Mouse (Mus musculus): ENCODE results near the gene Tmem80.

DNA sequence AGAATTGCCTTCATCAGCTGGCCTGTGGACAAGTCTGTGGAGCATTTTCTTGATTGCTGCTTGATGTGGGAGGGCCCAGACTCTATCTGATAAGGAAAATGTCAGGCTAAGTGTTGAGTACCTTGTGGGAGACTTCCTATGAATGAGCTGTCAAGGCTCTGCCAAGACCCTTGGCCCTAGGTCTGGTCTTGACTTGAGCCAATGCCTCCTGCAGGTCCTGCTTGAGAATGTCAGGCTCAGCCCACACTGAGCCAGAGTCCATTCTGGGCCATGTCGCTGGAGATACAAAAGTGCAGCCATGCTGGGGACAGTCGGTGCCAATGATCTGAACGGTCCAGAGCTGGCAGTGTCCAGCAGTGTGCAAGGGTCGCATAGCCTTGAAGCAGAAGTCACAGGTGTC lies 44.8 kb upstream of the Tmem80 start:
- TF ChIP-seq CTCF (IDR thresholded peaks at IDR 0.05; ENCODE audit: extremely low read depth, insufficient read length, insufficient replicate concordance, low read depth, low read length) (no peak), POLR2A (IDR thresholded peaks at IDR 0.05; ENCODE audit: low read depth, low read length) (no peak)

Data from small intestine, adult 2 months (tissue).